Mouse (Mus musculus) cerebellum, adult 11-12 months (tissue): Measurements from ENCODE around the gene Gm12184.
A peak's percentile ranks its signal among the peaks of the same experiment; 100 is the strongest.
"Not testable (repeated sequence)": the region's sequence is repeated elsewhere in the genome, so short reads cannot be mapped to it uniquely, and the experiment has no call there.

Experiments
- DNase-seq: peaks from one replicate; pipeline ENCODE4 v3.0.0; 2022

Gene Gm12184

GRCm38 (mm10) chr11:48822768-48823512 lies 3.5 kb downstream of the Gm12184 start:
- DNase-seq: no peak

GRCm38 (mm10) chr11:48821299-48821698 lies 5.2 kb downstream of the Gm12184 start:
- DNase-seq: not testable (repeated sequence)

GRCm38 (mm10) chr11:48820308-48820674 lies 6.2 kb downstream of the Gm12184 start:
- DNase-seq: no peak

GRCm38 (mm10) chr11:48819614-48820307 lies 6.7 kb downstream of the Gm12184 start:
- DNase-seq: no peak

GRCm38 (mm10) chr11:48818346-48818745 lies 8.1 kb downstream of the Gm12184 start:
- DNase-seq: peak; percentile 75

- no peak for DNase-seq
Measured at GRCm38 (mm10) chr11:48817794-48818193, 8.7 kb downstream of the Gm12184 start.

GRCm38 (mm10) chr11:48816800-48817665 lies 9.4 kb downstream of the Gm12184 start, which contains the start of gene Trim41:
Gene Trim41, minus strand, starts transcription at chr11:48817353.
- peak; percentile 99 for DNase-seq

GRCm38 (mm10) chr11:48816281-48816781 lies 10.1 kb downstream of the Gm12184 start:
- DNase-seq: peak; percentile 84

GRCm38 (mm10) chr11:48815851-48816250 lies 10.6 kb downstream of the Gm12184 start:
- no peak for DNase-seq

- no peak for DNase-seq
Measured at GRCm38 (mm10) chr11:48813782-48814181, 12.7 kb downstream of the Gm12184 start.

- no peak for DNase-seq
Measured at GRCm38 (mm10) chr11:48810142-48810541, 16.3 kb downstream of the Gm12184 start.

- DNase-seq: no peak
Measured at GRCm38 (mm10) chr11:48809434-48809830, 17.0 kb downstream of the Gm12184 start.

GRCm38 (mm10) chr11:48808737-48809433 lies 17.6 kb downstream of the Gm12184 start:
- no peak for DNase-seq

- DNase-seq: no peak
Measured at GRCm38 (mm10) chr11:48808304-48808646, 18.2 kb downstream of the Gm12184 start.

- no peak for DNase-seq
Measured at GRCm38 (mm10) chr11:48807563-48808303, 18.7 kb downstream of the Gm12184 start.

GRCm38 (mm10) chr11:48806856-48807562 lies 19.4 kb downstream of the Gm12184 start:
- DNase-seq: no peak

- DNase-seq: no peak
Measured at GRCm38 (mm10) chr11:48804922-48805321, 21.5 kb downstream of the Gm12184 start.

GRCm38 (mm10) chr11:48803988-48804387 lies 22.5 kb downstream of the Gm12184 start:
- no peak for DNase-seq

- DNase-seq: peak; percentile 33
Measured at GRCm38 (mm10) chr11:48801831-48802772, 24.4 kb downstream of the Gm12184 start.
